Mouse (Mus musculus): ENCODE measurements around the gene Gas2l2. TPM values are rescaled to one million over a fixed set of nuclear protein-coding genes. Genes with fewer than 3 reads are reported as not detected.

The Gas2l2 gene
- polyA plus RNA-seq, 1 experiment from 2014 or later = not detected

DNA sequence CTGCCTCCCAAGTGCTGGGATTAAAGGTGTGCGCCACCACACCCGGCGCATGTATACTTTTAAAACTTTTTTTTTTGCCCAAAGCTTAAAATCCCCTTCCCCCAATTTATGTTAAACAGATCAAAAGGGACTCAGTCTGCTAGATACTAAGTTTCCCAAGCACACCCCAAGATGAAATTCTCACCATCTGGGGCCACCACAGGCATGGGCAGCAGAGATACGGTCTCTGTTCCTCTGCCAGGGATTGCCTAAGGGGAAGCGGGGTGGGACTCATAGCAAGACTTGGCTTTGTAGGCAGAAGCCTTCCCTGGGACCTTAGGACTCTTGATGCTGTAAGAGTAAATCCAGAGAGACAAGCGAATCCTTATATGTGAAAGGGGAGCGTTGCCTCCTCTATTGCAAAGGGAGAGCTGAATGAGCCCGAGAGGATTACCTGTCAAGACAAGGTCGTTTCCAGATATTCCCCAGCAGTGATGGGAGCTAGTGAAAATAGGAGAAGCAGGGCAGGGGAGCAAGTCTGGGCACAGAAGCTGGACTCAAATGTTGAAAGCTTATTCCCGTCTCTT is 32.3 kb upstream of the Gas2l2 start:
- Histone ChIP-seq H3K27me3 (ENCODE audit: control insufficient read depth, insufficient read depth, low read length) (peaks cover 47% of the 10 kb centered on the region), H3K27ac (ENCODE audit: low read depth, low read length) (no peak overlapping the region), H3K9ac (ENCODE audit: low read length) (no peak overlapping the region), H3K4me1 (ENCODE audit: control insufficient read depth, insufficient read depth, low read length) (peaks cover 22% of the 10 kb centered on the region), H3K4me3 (ENCODE audit: low read depth, low read length) (no peak overlapping the region), H3K9me3 (ENCODE audit: control insufficient read depth, low read length) (no peaks in the 10 kb centered on the region), H3K4me2 (no peak overlapping the region), H3K36me3 (ENCODE audit: control insufficient read depth, insufficient read depth, low read length) (no peaks in the 10 kb centered on the region)
- ATAC-seq (ENCODE audit: low FRiP score) = no peak
- WGBS = 56% methylated on average over 10 of the region's 10 CpGs
- peak; percentile 90 for DNase-seq (ENCODE audit: low spot score, missing footprints)

DNA sequence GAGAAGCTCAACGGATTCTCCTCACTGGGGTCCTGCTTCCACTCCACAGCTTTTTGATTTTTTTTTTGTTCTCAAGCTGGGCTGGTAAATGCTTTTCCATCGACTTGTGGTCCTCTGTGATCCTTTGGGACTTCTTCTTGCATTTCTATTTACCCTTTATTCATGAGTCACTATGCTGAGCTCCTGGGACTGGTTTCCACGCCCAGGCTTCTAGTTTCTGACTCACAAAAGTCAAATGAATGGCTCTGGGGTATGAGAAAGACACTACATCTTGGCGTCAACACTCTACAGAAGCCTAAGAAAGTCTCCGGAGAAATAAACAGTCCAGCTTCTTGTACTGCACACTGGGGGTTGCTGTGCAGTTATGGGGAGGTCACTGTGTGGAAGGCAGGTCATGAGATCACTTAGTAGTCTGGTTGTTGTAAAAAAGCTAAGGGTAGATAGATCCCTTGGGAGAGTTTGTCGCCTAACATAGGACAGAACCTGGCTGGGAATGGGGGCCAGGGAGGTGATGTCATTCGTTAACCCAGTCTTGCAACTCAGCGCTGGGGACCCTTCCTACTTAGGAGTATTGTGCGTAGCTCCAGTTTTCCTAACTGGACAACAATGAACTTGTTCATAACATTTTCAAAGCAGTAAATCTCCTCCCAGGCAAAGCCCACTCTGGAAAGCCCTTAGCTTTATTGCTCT is 28.8 kb upstream of the Gas2l2 start:
- DNase-seq (ENCODE audit: low spot score, missing footprints) = no peak
- Histone ChIP-seq H3K4me3 (ENCODE audit: low read depth, low read length) (no peak overlapping the region), H3K36me3 (ENCODE audit: control insufficient read depth, insufficient read depth, low read length) (no peaks in the 10 kb centered on the region), H3K4me1 (ENCODE audit: control insufficient read depth, insufficient read depth, low read length) (peaks cover 22% of the 10 kb centered on the region), H3K4me2 (no peak overlapping the region), H3K9ac (ENCODE audit: low read length) (no peak overlapping the region), H3K27ac (ENCODE audit: low read depth, low read length) (no peak overlapping the region), H3K9me3 (ENCODE audit: control insufficient read depth, low read length) (no peaks in the 10 kb centered on the region), H3K27me3 (ENCODE audit: control insufficient read depth, insufficient read depth, low read length) (peaks cover 36% of the 10 kb centered on the region)
- 50% methylated on average over 9 of the region's 9 CpGs for WGBS
- no peak for ATAC-seq (ENCODE audit: low FRiP score)

DNA sequence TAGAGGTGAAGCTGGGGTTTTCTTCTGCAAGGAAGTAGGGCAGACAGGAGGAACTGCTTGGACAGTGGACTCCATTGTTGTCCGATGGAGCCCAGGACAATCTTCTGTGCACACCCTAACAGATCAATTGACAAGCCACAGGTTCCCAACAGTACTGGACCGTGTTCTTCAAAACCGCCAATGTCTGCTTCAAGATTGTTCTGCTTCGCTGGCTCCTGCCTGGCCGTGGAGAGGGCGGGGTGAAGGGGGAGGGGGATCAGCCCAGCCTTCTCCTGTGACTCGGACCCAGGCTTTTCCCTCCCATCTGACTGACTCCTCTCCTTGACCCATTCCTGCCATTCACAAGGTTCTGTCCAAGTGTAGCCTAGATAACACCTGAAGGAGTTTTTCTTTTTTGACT is 28.0 kb upstream of the Gas2l2 start:
- no peak for ATAC-seq (ENCODE audit: low FRiP score)
- H3K4me3 ChIP-seq (ENCODE audit: low read depth, low read length) = no peak overlapping the region
- H3K27me3 ChIP-seq (ENCODE audit: control insufficient read depth, insufficient read depth, low read length) = peaks cover 28% of the 10 kb centered on the region
- no peaks in the 10 kb centered on the region for H3K36me3 ChIP-seq (ENCODE audit: control insufficient read depth, insufficient read depth, low read length)
- H3K27ac ChIP-seq (ENCODE audit: low read depth, low read length) = no peak overlapping the region
- H3K4me1 ChIP-seq (ENCODE audit: control insufficient read depth, insufficient read depth, low read length) = peaks cover 19% of the 10 kb centered on the region
- H3K9ac ChIP-seq (ENCODE audit: low read length) = no peak overlapping the region
- no peak overlapping the region for H3K4me2 ChIP-seq
- no peak for DNase-seq (ENCODE audit: low spot score, missing footprints)
- WGBS = 15% methylated on average over 7 of the region's 7 CpGs
- H3K9me3 ChIP-seq (ENCODE audit: control insufficient read depth, low read length) = no peaks in the 10 kb centered on the region

DNA sequence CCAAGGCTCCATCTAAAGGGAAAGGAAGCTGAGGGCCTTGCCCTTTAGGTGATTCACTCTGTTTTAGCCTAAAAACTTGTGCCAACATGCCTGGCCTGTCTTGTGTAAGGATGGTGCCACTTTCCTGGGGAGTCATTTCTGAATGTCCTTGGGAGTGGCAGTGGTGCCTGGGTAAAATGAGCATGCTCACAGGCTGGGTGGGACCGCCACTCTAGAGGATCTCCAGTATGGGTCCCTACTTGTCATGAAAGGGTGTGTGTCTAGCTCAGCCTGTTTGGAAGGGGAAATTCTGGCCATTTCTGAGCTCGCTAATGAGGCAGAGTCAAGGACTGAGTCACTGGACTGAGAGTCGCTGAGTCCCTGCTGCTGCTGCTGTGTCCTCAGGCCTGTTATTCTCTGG is 26.4 kb upstream of the Gas2l2 start:
- DNase-seq (ENCODE audit: low spot score, missing footprints) = no peak
- no peak overlapping the region for H3K27ac ChIP-seq (ENCODE audit: low read depth, low read length)
- no peak for ATAC-seq (ENCODE audit: low FRiP score)
- H3K4me2 ChIP-seq = no peak overlapping the region
- no peak overlapping the region for H3K9ac ChIP-seq (ENCODE audit: low read length)
- H3K36me3 ChIP-seq (ENCODE audit: control insufficient read depth, insufficient read depth, low read length) = no peaks in the 10 kb centered on the region
- H3K4me1 ChIP-seq (ENCODE audit: control insufficient read depth, insufficient read depth, low read length) = peaks cover 17% of the 10 kb centered on the region
- peaks cover 18% of the 10 kb centered on the region for H3K27me3 ChIP-seq (ENCODE audit: control insufficient read depth, insufficient read depth, low read length)
- H3K4me3 ChIP-seq (ENCODE audit: low read depth, low read length) = no peak overlapping the region
- H3K9me3 ChIP-seq (ENCODE audit: control insufficient read depth, low read length) = no peaks in the 10 kb centered on the region
- WGBS = 79% methylated on average over 3 of the region's 3 CpGs

DNA sequence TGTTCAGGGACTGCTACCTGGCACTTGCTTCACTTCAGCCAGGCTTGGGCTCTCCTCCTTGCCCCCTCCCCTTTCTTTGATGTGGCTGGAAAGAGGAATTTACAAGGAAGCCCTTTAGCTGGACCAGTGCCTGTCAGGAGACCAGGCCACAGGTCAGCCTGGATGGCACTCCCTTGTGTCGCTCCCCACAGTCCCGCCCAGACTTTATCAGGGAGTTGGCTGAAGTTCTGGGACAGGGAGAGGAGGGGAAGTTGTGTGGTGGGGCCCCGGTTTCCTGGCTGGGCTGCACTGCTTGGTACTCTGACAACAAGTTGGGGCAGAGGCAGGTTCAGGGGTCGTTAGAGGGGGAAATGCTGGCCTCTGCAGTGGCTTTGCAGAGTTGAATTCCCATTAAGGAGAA is 25.3 kb upstream of the Gas2l2 start:
- peaks cover 12% of the 10 kb centered on the region for H3K27me3 ChIP-seq (ENCODE audit: control insufficient read depth, insufficient read depth, low read length)
- no peaks in the 10 kb centered on the region for H3K9me3 ChIP-seq (ENCODE audit: control insufficient read depth, low read length)
- no peak overlapping the region for H3K4me2 ChIP-seq
- DNase-seq (ENCODE audit: low spot score, missing footprints) = no peak
- H3K9ac ChIP-seq (ENCODE audit: low read length) = no peak overlapping the region
- 30% methylated on average over 4 of the region's 4 CpGs for WGBS
- no peak overlapping the region for H3K27ac ChIP-seq (ENCODE audit: low read depth, low read length)
- ATAC-seq (ENCODE audit: low FRiP score) = no peak
- no peak overlapping the region for H3K4me3 ChIP-seq (ENCODE audit: low read depth, low read length)
- H3K4me1 ChIP-seq (ENCODE audit: control insufficient read depth, insufficient read depth, low read length) = peaks cover 17% of the 10 kb centered on the region
- H3K36me3 ChIP-seq (ENCODE audit: control insufficient read depth, insufficient read depth, low read length) = no peaks in the 10 kb centered on the region

DNA sequence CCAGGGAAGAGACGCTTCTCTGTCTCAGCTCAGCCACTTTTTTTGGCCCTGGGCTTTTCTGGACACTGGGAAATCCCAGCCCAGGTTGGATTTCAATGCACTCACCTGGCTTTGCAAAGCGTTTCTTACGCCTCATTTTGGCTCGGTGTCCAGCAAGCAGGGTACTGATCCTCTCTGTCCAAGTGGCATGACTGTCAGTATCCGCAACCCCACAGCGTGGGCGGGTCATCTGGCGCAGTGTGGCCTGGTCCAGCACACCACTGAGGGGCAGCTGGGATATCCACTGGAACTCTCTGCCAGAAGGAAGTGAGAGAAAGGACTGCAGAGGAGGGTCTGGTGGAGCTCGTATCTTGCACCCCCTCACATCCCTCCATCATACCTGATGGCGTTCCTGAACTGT is 22.0 kb upstream of the Gas2l2 start:
- WGBS = 85% methylated on average over 10 of the region's 10 CpGs
- no peaks in the 10 kb centered on the region for H3K9me3 ChIP-seq (ENCODE audit: control insufficient read depth, low read length)

DNA sequence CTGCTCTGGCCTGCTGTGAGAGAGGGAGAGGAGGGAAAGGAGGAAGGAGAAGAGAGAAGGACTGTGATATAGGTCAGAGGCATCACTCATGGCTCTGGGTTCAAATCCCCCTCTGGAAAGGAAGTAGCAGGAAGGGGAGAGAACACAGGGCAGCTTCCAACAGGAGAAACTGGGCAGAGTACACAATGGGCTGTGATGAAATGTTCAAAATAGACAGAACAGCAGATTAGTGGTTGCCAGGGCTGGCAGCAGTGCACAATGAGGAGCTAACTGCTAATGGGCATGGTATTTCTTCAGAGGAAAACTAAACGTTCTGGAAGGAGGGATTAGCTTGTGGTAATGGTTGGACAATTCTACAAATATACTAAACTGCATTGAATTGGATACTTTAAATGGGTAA is 21.3 kb upstream of the Gas2l2 start:
- Histone ChIP-seq H3K9ac (ENCODE audit: low read length) (no peak overlapping the region), H3K27me3 (ENCODE audit: control insufficient read depth, insufficient read depth, low read length) (peaks cover 5% of the 10 kb centered on the region; the same call in 1 of the 2 replicates), H3K4me1 (ENCODE audit: control insufficient read depth, insufficient read depth, low read length) (peaks cover 6% of the 10 kb centered on the region), H3K27ac (ENCODE audit: low read depth, low read length) (no peak overlapping the region), H3K4me3 (ENCODE audit: low read depth, low read length) (no peak overlapping the region), H3K9me3 (ENCODE audit: control insufficient read depth, low read length) (no peaks in the 10 kb centered on the region), H3K4me2 (no peak overlapping the region), H3K36me3 (ENCODE audit: control insufficient read depth, insufficient read depth, low read length) (no peaks in the 10 kb centered on the region)
- WGBS = 29% methylated on average over 1 of the region's 1 CpGs
- ATAC-seq (ENCODE audit: low FRiP score) (no peak), DNase-seq (ENCODE audit: low spot score, missing footprints) (no peak)

More for the DNA sequence above, 22.0 kb upstream of the Gas2l2 start:
- Histone ChIP-seq H3K9ac (ENCODE audit: low read length) (no peak overlapping the region), H3K4me1 (ENCODE audit: control insufficient read depth, insufficient read depth, low read length) (peaks cover 6% of the 10 kb centered on the region), H3K4me2 (no peak overlapping the region), H3K27ac (ENCODE audit: low read depth, low read length) (no peak overlapping the region), H3K4me3 (ENCODE audit: low read depth, low read length) (no peak overlapping the region), H3K27me3 (ENCODE audit: control insufficient read depth, insufficient read depth, low read length) (peaks cover 8% of the 10 kb centered on the region), H3K36me3 (ENCODE audit: control insufficient read depth, insufficient read depth, low read length) (no peaks in the 10 kb centered on the region)
- ATAC-seq (ENCODE audit: low FRiP score) (no peak), DNase-seq (ENCODE audit: low spot score, missing footprints) (no peak)

DNA sequence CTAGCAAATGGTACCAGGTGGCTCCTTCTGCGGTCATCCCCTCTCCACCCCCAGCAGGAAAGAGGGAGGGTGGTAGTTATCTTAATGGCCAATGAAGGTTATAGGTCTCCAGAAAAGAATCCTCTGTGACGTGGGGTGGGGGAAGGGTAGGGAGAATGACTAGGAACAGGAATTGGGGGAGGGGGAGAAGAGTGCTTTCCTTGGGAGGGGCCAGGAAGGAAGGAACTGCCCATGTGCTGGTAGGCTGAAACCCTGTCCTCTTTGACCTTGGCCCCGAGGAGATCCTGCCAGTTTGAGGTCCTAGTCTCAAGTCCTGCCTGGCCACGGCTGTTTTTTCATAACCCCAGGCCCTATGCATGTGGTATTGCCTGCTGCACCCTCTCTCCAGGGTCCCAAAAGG is 20.0 kb upstream of the Gas2l2 start:
- H3K4me3 ChIP-seq (ENCODE audit: low read depth, low read length) = no peak overlapping the region
- H3K4me1 ChIP-seq (ENCODE audit: control insufficient read depth, insufficient read depth, low read length) = peaks cover 6% of the 10 kb centered on the region
- H3K4me2 ChIP-seq = no peak overlapping the region
- 65% methylated on average over 4 of the region's 4 CpGs for WGBS
- DNase-seq (ENCODE audit: low spot score, missing footprints) (no peak), ATAC-seq (ENCODE audit: low FRiP score) (no peak)
- H3K9me3 ChIP-seq (ENCODE audit: control insufficient read depth, low read length) = no peaks in the 10 kb centered on the region
- no peak overlapping the region for H3K27ac ChIP-seq (ENCODE audit: low read depth, low read length)
- H3K9ac ChIP-seq (ENCODE audit: low read length) = no peak overlapping the region
- H3K27me3 ChIP-seq (ENCODE audit: control insufficient read depth, insufficient read depth, low read length) = peaks cover 13% of the 10 kb centered on the region
- H3K36me3 ChIP-seq (ENCODE audit: control insufficient read depth, insufficient read depth, low read length) = no peaks in the 10 kb centered on the region

DNA sequence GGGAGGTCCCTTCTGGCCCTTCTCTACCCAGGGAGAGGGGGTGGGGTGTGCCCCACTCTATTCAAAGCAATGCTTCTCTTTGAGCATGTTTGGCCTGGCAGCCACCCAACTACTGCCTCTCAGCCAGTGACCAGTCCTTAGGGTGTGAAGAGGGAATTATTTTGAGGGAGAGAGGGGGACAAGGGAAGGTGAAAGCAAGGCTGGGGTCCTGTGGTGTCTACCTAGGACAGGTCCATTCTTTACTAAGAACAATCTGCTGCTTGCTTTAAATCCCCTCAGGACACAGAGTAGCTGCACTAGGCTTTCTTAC is 19.6 kb upstream of the Gas2l2 start:
- H3K27ac ChIP-seq (ENCODE audit: low read depth, low read length) = no peak overlapping the region
- no peak overlapping the region for H3K4me2 ChIP-seq
- H3K36me3 ChIP-seq (ENCODE audit: control insufficient read depth, insufficient read depth, low read length) = no peaks in the 10 kb centered on the region
- H3K27me3 ChIP-seq (ENCODE audit: control insufficient read depth, insufficient read depth, low read length) = peaks cover 17% of the 10 kb centered on the region
- ATAC-seq (ENCODE audit: low FRiP score) = no peak
- no peaks in the 10 kb centered on the region for H3K9me3 ChIP-seq (ENCODE audit: control insufficient read depth, low read length)
- no peak for DNase-seq (ENCODE audit: low spot score, missing footprints)
- H3K4me1 ChIP-seq (ENCODE audit: control insufficient read depth, insufficient read depth, low read length) = peaks cover 6% of the 10 kb centered on the region
- no peak overlapping the region for H3K4me3 ChIP-seq (ENCODE audit: low read depth, low read length)
- H3K9ac ChIP-seq (ENCODE audit: low read length) = no peak overlapping the region

All from midbrain, embryonic 11.5 days (tissue).